Mouse (Mus musculus): ENCODE data around the gene Cfb. TPM values are rescaled to one million over a fixed set of nuclear protein-coding genes. Genes with fewer than 3 reads are reported as not detected.

The Cfb gene
- 28.6 and 30.9 TPM in 2 replicates for polyA plus RNA-seq (2012; rRNA removed)

GRCm38 (mm10) chr17:34862416-34863081, at the start of gene Cfb:
TSS of gene Cfb (minus strand) at chr17:34862518.

GRCm38 (mm10) chr17:34898160-34898586, 35.9 kb upstream of the Cfb start, which contains the start of the genes C2 and Ehmt2:
TSS of gene C2 (minus strand) at chr17:34898265.
TSS of gene Ehmt2 (plus strand) at chr17:34898469.

GRCm38 (mm10) chr17:34881683-34882310, 19.5 kb upstream of the Cfb start, which contains the start of gene Gm20547:
TSS of gene Gm20547 (minus strand) at chr17:34882042.

GRCm38 (mm10) chr17:34879336-34879879, 17.1 kb upstream of the Cfb start, which contains the start of gene Zbtb12:
TSS of gene Zbtb12 (plus strand) at chr17:34879483.

GRCm38 (mm10) chr17:34849722-34850516, 12.4 kb downstream of the Cfb start, which contains the start of the genes Skiv2l and Nelfe:
TSS of gene Skiv2l (minus strand) at chr17:34850210.
TSS of gene Nelfe (plus strand) at chr17:34850391.

GRCm38 (mm10) chr17:34836856-34837221, 25.5 kb downstream of the Cfb start, which contains the start of the genes Stk19 and Dxo:
TSS of gene Stk19 (minus strand) at chr17:34836945.
TSS of gene Dxo (plus strand) at chr17:34837019.

Other genes starting within 250 kb of the Cfb start
- 3.5 and 4.3 TPM in 2 replicates for gene Egfl8, start 246.5 kb downstream of the Cfb start, polyA plus RNA-seq (2012; rRNA removed)
- gene Ppt2, start 234.0 kb downstream of the Cfb start, polyA plus RNA-seq (2012; rRNA removed): 44.8 and 48.2 TPM in 2 replicates
- gene Prrt1, start 233.0 kb downstream of the Cfb start, polyA plus RNA-seq (2012; rRNA removed): 6.9 and 8.9 TPM in 2 replicates
- 4.6 and 5.3 TPM in 2 replicates for gene Fkbpl, start 217.8 kb downstream of the Cfb start, polyA plus RNA-seq (2012; rRNA removed)
- gene Atf6b, start 215.4 kb downstream of the Cfb start, polyA plus RNA-seq (2012; rRNA removed): 93.5 and 97.8 TPM in 2 replicates
- 56.6 TPM in 2 replicates for gene Tnxb, start 192.0 kb downstream of the Cfb start, polyA plus RNA-seq (2012; rRNA removed)
- gene C4b, start 118.6 kb downstream of the Cfb start, polyA plus RNA-seq (2012; rRNA removed): 24.3 and 25.4 TPM in 2 replicates
- not detected in 2 replicates for gene Cyp21a1, start 58.0 kb downstream of the Cfb start, polyA plus RNA-seq (2012; rRNA removed)
- 50.0 and 62.6 TPM in 2 replicates for gene Stk19, start 25.6 kb downstream of the Cfb start, polyA plus RNA-seq (2012; rRNA removed)
- 65.2 and 67.7 TPM in 2 replicates for gene Dxo, start 25.5 kb downstream of the Cfb start, polyA plus RNA-seq (2012; rRNA removed)
- 94.8 and 130 TPM in 2 replicates for gene Skiv2l, start 12.3 kb downstream of the Cfb start, polyA plus RNA-seq (2012; rRNA removed)
- gene Nelfe, start 12.1 kb downstream of the Cfb start, polyA plus RNA-seq (2012; rRNA removed): 22.3 and 23.8 TPM in 2 replicates
- 7.3 and 7.9 TPM in 2 replicates for gene Zbtb12, start 17.0 kb upstream of the Cfb start, polyA plus RNA-seq (2012; rRNA removed)
- gene Gm20547, start 19.5 kb upstream of the Cfb start, polyA plus RNA-seq (2012; rRNA removed): not detected in 2 replicates
- 4.2 and 4.7 TPM in 2 replicates for gene C2, start 35.7 kb upstream of the Cfb start, polyA plus RNA-seq (2012; rRNA removed)
- gene Ehmt2, start 36.0 kb upstream of the Cfb start, polyA plus RNA-seq (2012; rRNA removed): 317 and 331 TPM in 2 replicates
- gene Slc44a4, start 51.9 kb upstream of the Cfb start, polyA plus RNA-seq (2012; rRNA removed): 338 and 452 TPM in 2 replicates
- gene Neu1, start 68.7 kb upstream of the Cfb start, polyA plus RNA-seq (2012; rRNA removed): 197 and 259 TPM in 2 replicates
- gene Hspa1b, start 96.7 kb upstream of the Cfb start, polyA plus RNA-seq (2012; rRNA removed): 77.4 and 78.5 TPM in 2 replicates
- gene Gm20481, start 107.4 kb upstream of the Cfb start, polyA plus RNA-seq (2012; rRNA removed): not detected in 2 replicates
- 40.8 and 41.4 TPM in 2 replicates for gene Hspa1a, start 109.6 kb upstream of the Cfb start, polyA plus RNA-seq (2012; rRNA removed)
- 0.30 and 0.82 TPM in 2 replicates for gene Hspa1l, start 110.2 kb upstream of the Cfb start, polyA plus RNA-seq (2012; rRNA removed)
- gene Lsm2, start 119.3 kb upstream of the Cfb start, polyA plus RNA-seq (2012; rRNA removed): 57.6 and 64.6 TPM in 2 replicates
- gene Vars, start 138.5 kb upstream of the Cfb start, polyA plus RNA-seq (2012; rRNA removed): 196 and 213 TPM in 2 replicates
- gene Vwa7, start 154.1 kb upstream of the Cfb start, polyA plus RNA-seq (2012; rRNA removed): 0.73 and 0.83 TPM in 2 replicates
- 1.0 and 2.3 TPM in 2 replicates for gene Sapcd1, start 165.5 kb upstream of the Cfb start, polyA plus RNA-seq (2012; rRNA removed)
- 4.0 and 6.0 TPM in 2 replicates for gene Msh5, start 184.2 kb upstream of the Cfb start, polyA plus RNA-seq (2012; rRNA removed)
- 209 and 215 TPM in 2 replicates for gene Clic1, start 187.4 kb upstream of the Cfb start, polyA plus RNA-seq (2012; rRNA removed)
- gene Ddah2, start 196.5 kb upstream of the Cfb start, polyA plus RNA-seq (2012; rRNA removed): 32.5 and 33.0 TPM in 2 replicates
- 5.6 and 10.4 TPM in 2 replicates for gene Ly6g6c, start 202.9 kb upstream of the Cfb start, polyA plus RNA-seq (2012; rRNA removed)
- gene Mpig6b, start 203.7 kb upstream of the Cfb start, polyA plus RNA-seq (2012; rRNA removed): 0.82 and 1.0 TPM in 2 replicates
- gene Ly6g6e, start 214.4 kb upstream of the Cfb start, polyA plus RNA-seq (2012; rRNA removed): 77.8 and 86.1 TPM in 2 replicates
- gene Ly6g6d, start 215.5 kb upstream of the Cfb start, polyA plus RNA-seq (2012; rRNA removed): 19.4 and 23.3 TPM in 2 replicates
- 2.1 and 2.8 TPM in 2 replicates for gene Ly6g6f, start 223.1 kb upstream of the Cfb start, polyA plus RNA-seq (2012; rRNA removed)
- gene Abhd16a, start 226.7 kb upstream of the Cfb start, polyA plus RNA-seq (2012; rRNA removed): 238 and 254 TPM in 2 replicates
- gene Ly6g5c, start 245.8 kb upstream of the Cfb start, polyA plus RNA-seq (2012; rRNA removed): not detected in 2 replicates